Mouse (Mus musculus) liver, adult 2 months (tissue): ENCODE measurements around the gene Sec22c.

Experiments
- CTCF ChIP-seq: fragments of 200-500 bp; IDR thresholded peaks from 2 replicates; pipeline ENCODE4 v1.5.1; 2011; ENCODE audit warnings: low read depth, low read length, control low read depth
- POLR2A ChIP-seq: fragments of 200-500 bp; IDR thresholded peaks from 2 replicates; pipeline ENCODE4 v1.6.1; 2011; ENCODE audit warnings: low read length, control low read depth; ENCODE audit not compliant: insufficient read depth; ENCODE audit errors: extremely low read depth

DNA sequence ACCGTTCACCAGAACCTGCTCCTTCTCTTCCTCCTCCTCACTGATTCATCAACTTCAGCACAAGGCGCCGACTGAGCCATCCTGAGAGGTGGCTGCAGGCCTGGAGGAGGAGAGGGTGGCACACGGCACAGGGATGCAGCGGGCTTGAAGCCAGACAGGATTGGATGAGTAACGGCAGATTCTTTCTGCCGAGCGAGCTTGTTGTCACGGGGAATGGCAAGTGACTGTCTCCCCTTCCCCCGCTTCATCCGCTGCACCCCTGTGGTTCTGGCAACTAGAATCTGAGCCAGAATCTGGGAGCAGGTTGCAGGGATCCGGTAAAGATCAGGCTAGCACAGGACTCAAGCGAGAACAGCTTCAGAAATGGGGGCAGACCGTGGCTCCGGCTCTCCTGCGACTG lies 65.5 kb downstream of the Sec22c start:
- no peak for TF ChIP-seq CTCF
- TF ChIP-seq POLR2A, result no peak
